Mouse (Mus musculus) liver, embryonic 14.5 days (tissue): Measurements from ENCODE around the gene Ndufc2. TPM values are rescaled to one million over a fixed set of nuclear protein-coding genes. Genes with fewer than 3 reads are reported as not detected.

Experiments used
- ATAC-seq: fragments of 200-750 bp; cut with Nextera tagmentation; 2 replicates; pipeline ENCODE4 v1.8.0; 2017; ENCODE audit warnings: moderate number of reproducible peaks, mild to moderate bottlenecking, moderate library complexity; ENCODE audit not compliant: insufficient read depth
- DNase-seq, 3 experiments: peaks; one replicate each; pipeline ENCODE4 v3.0.0-alpha.2; 2012 to 2013; ENCODE audit warnings: low read depth in 3 of 3, low spot score in 3 of 3
- H3K27ac ChIP-seq: fragments of 300-500 bp; sonication (generic); 2 replicates; pipeline ENCODE4 v1.5.1; 2014; ENCODE audit warnings: moderate library complexity, mild to moderate bottlenecking, control low read depth, inconsistent platforms
- H3K27me3 ChIP-seq: fragments of 300-500 bp; sonication (generic); 2 replicates; pipeline ENCODE4 v1.6.1; 2014; ENCODE audit warnings: mild to moderate bottlenecking, low read length, moderate library complexity; ENCODE audit not compliant: control insufficient read depth, insufficient read depth
- H3K36me3 ChIP-seq: fragments of 300-500 bp; sonication (generic); replicated peaks from 2 replicates; pipeline ENCODE4 v1.6.1; 2014; ENCODE audit warnings: low read depth; ENCODE audit not compliant: control insufficient read depth, insufficient read depth
- H3K4me1 ChIP-seq, 2 experiments: fragments of 200-500 bp in 1 of 2; fragments of 300-500 bp in 1 of 2; sonication (generic) in 1 of 2; replicated peaks; 2 replicates each; pipeline ENCODE4 v1.6.1; 2012 to 2014; ENCODE audit warnings: antibody characterized with exemption in 1 of 2, inconsistent platforms in 1 of 2, low read length in 1 of 2; ENCODE audit not compliant: control insufficient read depth in 2 of 2, insufficient read depth in 2 of 2
- H3K4me2 ChIP-seq: fragments of 300-500 bp; sonication (generic); 2 replicates; pipeline ENCODE4 v1.6.1; 2014; ENCODE audit warnings: low read depth, mild to moderate bottlenecking, control low read depth, moderate library complexity
- H3K4me3 ChIP-seq, 2 experiments: fragments of 200-500 bp in 1 of 2; fragments of 300-500 bp in 1 of 2; sonication (generic) in 1 of 2; 2 replicates each; pipeline ENCODE4 v1.5.1; 2012 to 2014; ENCODE audit warnings: low read depth in 2 of 2, low read length in 2 of 2, mild to moderate bottlenecking in 2 of 2, control low read depth in 1 of 2, inconsistent platforms in 1 of 2, moderate library complexity in 1 of 2; ENCODE audit not compliant: insufficient read depth in 1 of 2
- H3K9ac ChIP-seq: fragments of 300-500 bp; sonication (generic); replicated peaks from 2 replicates; pipeline ENCODE4 v1.6.1; 2014; ENCODE audit warnings: mild to moderate bottlenecking, control low read depth, moderate library complexity
- H3K9me3 ChIP-seq: fragments of 300-500 bp; sonication (generic); 2 replicates; pipeline ENCODE4 v1.6.1; 2016; ENCODE audit warnings: low read length, mixed read lengths; ENCODE audit not compliant: control insufficient read depth
- CTCF ChIP-seq: IDR thresholded peaks from 2 replicates; pipeline ENCODE4 v1.5.1; 2016; ENCODE audit warnings: antibody characterized with exemption, low read depth, control low read depth
- EP300 ChIP-seq: IDR thresholded peaks from 2 replicates; pipeline ENCODE4 v1.6.1; 2016; ENCODE audit warnings: antibody characterized with exemption, low read depth
- WGBS: fragments of 180-500 bp; shearing (Covaris S2); extraction: QIAGEN DNeasy Blood & Tissue Kit; methylation state at CpG from one replicate; pipeline ENCODE4 v1.1.7; 2014; ENCODE audit not compliant: insufficient replicate concordance; 5-methylcytosine and 5-hydroxymethylcytosine counted together
- polyA plus RNA-seq, 2 experiments: library from polyadenylated mRNA; depleted of rRNA in 1 of 2; stranded (reverse) in 1 of 2; unstranded in 1 of 2; fragments of >200 nt; fragmentation: Nextera tagmentation in 1 of 2; extraction: Ambion mirVana in 1 of 2; gene quantifications; 2 replicates each; pipeline versions ENCODE4 v1.2.1 to v1.2.3; 2012 to 2014

The Ndufc2 gene
- polyA plus RNA-seq, 2 experiments: 107 to 250 TPM

DNA sequence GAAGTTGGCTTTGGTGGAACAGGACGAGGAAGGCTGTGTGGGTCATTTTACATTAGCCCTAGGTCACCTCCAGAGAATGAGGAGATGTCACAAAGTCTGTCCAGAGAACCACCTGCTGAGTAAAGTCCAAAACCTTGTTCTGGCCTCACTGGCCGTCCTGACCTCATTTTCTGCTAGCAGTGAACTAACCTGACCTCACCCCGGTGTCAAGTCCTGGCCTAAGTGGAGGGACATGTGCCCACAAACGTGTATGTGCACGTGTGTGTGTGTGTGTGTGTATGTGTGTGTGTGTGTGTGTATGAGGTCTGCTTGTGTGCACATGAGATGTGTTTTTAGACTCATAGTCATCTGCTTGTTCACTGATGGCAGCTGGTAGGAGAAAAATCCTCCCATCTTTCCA lies 24.0 kb downstream of the Ndufc2 start:
- 36% methylated on average over 5 of the region's 5 CpGs for WGBS
- H3K9ac ChIP-seq: no peak overlapping the region
- H3K4me2 ChIP-seq: no peak overlapping the region
- H3K4me3 ChIP-seq: no peak overlapping the region
- H3K27me3 ChIP-seq: no peaks in the 10 kb centered on the region
- no peaks in the 10 kb centered on the region for H3K9me3 ChIP-seq
- no peak for ATAC-seq
- no peak for TF ChIP-seq CTCF
- TF ChIP-seq EP300: no peak
- H3K27ac ChIP-seq: no peak overlapping the region
- no peak for DNase-seq
- no peaks in the 10 kb centered on the region for H3K36me3 ChIP-seq
- no peaks in the 10 kb centered on the region for H3K4me1 ChIP-seq

DNA sequence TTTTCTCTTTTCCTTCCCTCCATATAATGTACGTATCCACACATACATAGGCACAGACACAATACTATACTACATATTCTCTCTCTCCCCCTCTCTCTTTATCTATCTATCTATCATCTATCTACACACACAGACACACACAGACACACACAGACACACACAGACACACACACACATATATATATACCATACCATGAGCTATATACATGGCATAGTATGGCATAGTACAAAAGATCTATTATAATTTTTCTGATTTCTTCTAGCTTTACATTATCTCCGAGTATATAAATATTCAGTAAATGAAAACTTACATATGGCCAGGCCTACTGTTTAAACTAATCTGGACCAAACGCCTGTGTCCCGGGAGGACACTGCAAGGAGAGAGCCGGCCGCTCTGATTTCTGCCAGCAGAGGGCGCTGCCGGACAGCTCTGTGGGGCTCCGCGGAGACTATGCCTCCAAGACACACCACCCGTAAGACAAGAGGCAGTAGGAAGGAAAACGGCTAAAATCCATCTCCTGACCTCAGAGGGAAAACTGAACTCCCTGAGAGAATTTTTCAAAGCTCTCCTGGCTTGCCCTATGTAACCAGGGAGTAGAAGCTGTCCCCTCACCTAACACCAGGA lies 24.9 kb downstream of the Ndufc2 start:
- WGBS: 7% methylated on average over 12 of the region's 12 CpGs
- Histone ChIP-seq H3K4me1 (no peaks in the 10 kb centered on the region), H3K9ac (no peak overlapping the region), H3K27me3 (no peaks in the 10 kb centered on the region), H3K4me2 (no peak overlapping the region), H3K27ac (no peak overlapping the region), H3K4me3 (no peak overlapping the region), H3K36me3 (no peaks in the 10 kb centered on the region), H3K9me3 (no peaks in the 10 kb centered on the region)
- DNase-seq (peak; percentile 37 to 59 (median 43)), ATAC-seq (peak; percentile 76)
- TF ChIP-seq CTCF (peak; percentile 98), EP300 (no peak)

DNA sequence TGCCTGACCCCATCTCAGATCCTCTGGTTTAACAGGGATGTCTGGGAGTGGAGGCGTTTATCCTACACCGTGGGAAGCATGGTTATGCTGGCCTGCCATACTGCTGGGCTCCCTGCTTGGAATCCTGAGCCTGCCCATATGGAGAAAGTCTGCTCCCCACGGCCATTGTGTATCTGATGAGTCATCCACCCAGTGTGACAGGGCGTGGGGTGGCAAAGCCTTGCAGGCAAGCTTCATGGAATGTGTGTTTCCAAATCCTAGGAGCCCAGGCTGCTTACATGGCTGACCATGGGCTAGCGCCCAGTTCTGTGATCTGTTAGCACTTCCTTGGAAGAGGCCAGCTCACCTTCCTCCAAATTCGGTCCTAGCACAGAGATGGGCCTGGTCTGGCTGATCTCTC lies 26.8 kb downstream of the Ndufc2 start:
- Histone ChIP-seq H3K4me3 (no peak overlapping the region), H3K27me3 (no peaks in the 10 kb centered on the region), H3K9ac (no peak overlapping the region), H3K36me3 (no peaks in the 10 kb centered on the region), H3K9me3 (no peaks in the 10 kb centered on the region), H3K27ac (no peak overlapping the region), H3K4me1 (no peaks in the 10 kb centered on the region), H3K4me2 (no peak overlapping the region)
- no peak for TF ChIP-seq CTCF
- TF ChIP-seq EP300: no peak
- DNase-seq (no peak), ATAC-seq (no peak)
- 61% methylated on average over 6 of the region's 6 CpGs for WGBS

DNA sequence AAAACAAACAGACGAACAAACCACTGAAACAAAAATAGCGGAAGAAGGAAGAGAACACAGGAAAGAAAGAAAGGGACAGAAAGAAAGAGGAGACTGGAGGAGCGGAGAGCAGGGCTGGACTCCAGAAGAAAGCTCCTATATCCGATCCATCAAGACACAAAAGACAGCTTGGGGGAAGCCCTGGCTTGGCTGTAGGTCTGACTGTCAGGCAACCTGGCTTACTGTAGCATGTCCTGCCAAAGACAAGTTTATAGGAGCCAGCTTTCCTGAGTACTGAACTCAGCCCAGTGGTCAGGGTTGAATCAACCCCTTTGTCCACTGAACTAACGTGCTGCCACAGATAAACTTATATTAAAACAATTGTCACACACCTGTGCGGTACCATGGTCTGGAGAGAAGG lies 27.5 kb downstream of the Ndufc2 start:
- Histone ChIP-seq H3K4me3 (no peak overlapping the region), H3K36me3 (no peaks in the 10 kb centered on the region), H3K27ac (no peak overlapping the region), H3K9ac (no peak overlapping the region), H3K9me3 (no peaks in the 10 kb centered on the region), H3K27me3 (no peaks in the 10 kb centered on the region), H3K4me1 (no peaks in the 10 kb centered on the region), H3K4me2 (no peak overlapping the region)
- DNase-seq (no peak), ATAC-seq (no peak)
- TF ChIP-seq CTCF (no peak), EP300 (no peak)
- 70% methylated on average over 6 of the region's 6 CpGs for WGBS

GRCm38 (mm10) chr7:97427778-97428420 lies 28.1 kb downstream of the Ndufc2 start:
- Histone ChIP-seq H3K4me2 (no peak overlapping the region), H3K36me3 (no peaks in the 10 kb centered on the region), H3K9me3 (no peaks in the 10 kb centered on the region), H3K27me3 (no peaks in the 10 kb centered on the region), H3K27ac (no peak overlapping the region), H3K4me3 (no peak overlapping the region), H3K4me1 (no peaks in the 10 kb centered on the region), H3K9ac (no peak overlapping the region)
- ATAC-seq: no peak
- 68% methylated on average over 5 of the region's 5 CpGs for WGBS
- DNase-seq: no peak
- TF ChIP-seq CTCF: no peak
- TF ChIP-seq EP300: no peak
